Mouse (Mus musculus): ENCODE measurements around the gene Lmf2.

DNA sequence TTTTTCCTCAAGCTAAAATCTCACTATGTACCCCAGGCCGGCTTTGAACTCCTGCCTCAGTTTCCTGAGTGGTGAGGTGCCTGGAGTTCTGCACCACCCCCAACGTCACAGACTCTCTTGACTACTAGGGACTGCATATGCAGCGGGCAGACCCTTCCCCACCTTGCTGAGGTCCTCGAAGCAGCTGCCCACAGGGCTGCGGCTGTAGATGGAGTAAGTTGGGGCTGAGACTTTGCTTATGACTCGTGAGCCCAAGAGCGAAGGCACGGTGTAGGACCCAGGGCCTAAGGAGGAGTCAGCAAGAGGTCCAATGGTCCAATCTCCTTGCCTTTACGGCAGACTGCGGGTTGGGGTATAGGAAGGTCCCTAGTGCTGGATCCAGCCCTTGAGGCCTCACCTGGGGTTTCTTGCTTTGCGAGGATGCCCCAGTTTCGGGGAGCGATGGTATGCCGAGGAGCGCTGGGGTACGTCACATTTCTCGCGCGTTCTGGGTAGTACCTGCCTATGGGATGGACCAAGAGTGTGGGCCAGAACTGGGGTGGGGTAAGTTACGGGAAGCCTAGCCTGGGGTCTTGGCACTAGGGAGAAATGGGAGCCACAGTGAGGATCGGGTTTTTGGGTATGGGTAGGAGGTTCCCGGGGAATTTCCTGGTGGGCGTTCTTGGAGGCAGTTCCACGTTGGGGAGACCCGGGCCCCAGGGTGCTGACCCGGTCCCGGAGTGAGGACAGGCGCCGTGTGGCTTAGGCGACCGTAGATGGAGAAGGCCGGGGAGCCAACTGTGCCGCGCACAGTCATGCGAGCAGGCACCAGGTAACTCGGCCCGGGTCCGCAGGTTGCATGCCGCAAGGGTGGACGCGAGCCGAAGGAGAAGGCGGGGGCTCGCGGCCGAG, 22.7 kb upstream of the Lmf2 start:
- TF ChIP-seq POLR2A (IDR thresholded peaks at IDR 0.05; ENCODE audit: borderline replicate concordance, insufficient read depth, low read length) (no peak), CTCF (IDR thresholded peaks at IDR 0.05; ENCODE audit: borderline replicate concordance, insufficient read depth, low read depth, low read length) (no peak)
